Mouse (Mus musculus) T-helper 1 cell (primary cell): ENCODE measurements around the gene Sirt1.

Experiments used
- in situ Hi-C: fragments of 300-600 bp; cut with MboI, MseI; formaldehyde crosslinking; loops from one replicate; pipeline ENCODE4 v1.15.1; 2025; ENCODE audit warnings: high pct_unique_total_duplicates

Gene Sirt1

DNA sequence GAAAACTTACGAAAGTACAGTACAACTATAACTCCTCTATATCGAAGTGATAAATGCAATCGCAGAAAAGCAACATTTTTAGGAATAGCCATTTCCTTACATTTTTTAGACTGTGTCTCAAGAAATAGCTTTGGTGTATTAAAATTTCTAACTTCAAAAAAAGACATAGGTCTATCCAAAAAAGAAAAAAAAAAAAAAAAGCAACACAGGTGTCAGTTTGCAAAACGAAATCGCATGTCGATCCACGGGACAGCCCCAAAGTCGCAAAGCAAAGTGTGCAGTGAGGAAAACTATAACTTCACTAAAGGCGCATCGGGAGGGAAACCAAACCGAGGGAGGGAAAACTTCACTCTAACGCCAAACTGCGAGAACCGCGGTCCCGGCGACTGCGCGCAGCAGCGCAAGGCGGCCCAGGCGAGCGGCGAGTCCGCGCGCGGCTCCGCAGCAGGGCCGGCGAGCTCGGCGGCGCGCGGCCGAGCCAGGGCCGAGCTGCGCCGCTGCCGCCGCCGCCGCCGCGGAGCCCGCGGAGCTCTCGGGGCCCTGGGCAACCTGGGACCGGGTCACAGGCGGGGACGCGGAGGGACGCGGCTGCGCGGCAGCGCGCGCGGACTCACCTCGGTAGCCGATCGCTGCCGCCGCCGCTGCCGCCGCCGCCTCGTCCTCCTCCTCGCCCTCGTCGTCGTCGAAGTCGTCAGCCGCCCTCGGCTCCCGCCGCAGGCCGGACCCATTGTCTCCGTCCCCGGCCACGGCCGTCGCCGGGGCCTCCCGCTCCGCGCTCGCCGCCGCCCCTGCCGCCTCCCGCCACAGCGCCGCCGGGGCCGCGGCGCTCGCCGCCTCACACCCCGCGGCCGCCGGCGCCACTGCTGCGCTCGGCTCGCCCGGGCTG, 43.3 kb downstream of the Sirt1 start:
- in situ Hi-C loops, result no loop called here

DNA sequence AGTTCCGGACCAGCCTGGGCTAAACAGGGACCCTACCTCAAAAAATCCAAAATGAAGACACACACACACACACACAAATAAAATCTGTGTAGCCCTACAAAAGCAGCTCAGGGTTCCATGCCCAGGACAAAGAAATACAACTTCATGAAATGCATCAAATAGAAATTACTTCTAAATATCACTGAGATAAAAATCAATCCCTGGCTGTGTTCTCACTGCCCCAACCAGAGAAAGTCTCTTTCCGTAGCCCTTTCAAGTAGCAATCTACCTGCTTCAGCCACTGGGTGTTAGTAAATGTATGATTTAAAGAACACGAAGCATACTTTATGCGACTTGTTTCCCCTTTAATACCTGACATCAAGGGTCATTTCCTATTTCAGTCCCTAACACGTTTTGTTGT, 44.2 kb downstream of the Sirt1 start:
- in situ Hi-C loops, result no loop called here

DNA sequence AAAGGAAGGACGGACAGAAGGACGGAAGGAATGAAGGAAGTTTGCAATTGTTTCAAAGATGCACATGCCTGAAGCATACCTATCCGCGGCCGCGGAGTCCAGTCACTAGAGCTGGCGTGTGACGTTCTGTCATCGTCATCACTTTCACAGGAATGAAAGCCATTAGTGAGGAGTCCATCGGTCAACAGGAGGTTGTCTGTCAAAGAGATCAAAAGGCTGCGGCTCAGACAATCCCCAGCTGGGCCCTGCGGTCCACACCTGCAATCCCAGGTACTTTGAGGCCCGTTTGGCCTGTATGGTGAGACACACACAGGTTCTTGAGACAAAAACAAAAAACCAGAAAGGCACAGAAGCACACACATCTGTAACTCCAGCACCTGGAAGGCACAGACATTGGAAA, 44.6 kb downstream of the Sirt1 start:
- in situ Hi-C loops, result no loop called here

DNA sequence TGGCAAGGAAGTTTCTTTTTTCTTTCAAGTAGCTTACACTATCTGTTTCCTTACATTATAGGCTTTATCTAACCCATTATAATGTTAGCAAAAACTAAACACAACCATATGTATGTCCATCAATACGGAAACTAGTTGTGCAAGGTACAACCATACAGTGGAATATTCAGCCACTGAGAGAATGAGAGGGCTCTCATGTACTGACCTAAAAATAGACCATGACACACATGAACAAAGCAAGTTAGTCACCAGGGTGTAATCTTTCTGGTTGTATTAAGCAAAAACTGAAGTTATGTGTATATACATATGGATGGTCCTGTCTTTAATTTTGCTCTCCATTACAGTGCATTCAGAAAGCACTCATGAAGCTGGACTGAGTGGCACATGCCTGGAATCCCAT, 54.4 kb downstream of the Sirt1 start:
- in situ Hi-C loops, result no loop called here

DNA sequence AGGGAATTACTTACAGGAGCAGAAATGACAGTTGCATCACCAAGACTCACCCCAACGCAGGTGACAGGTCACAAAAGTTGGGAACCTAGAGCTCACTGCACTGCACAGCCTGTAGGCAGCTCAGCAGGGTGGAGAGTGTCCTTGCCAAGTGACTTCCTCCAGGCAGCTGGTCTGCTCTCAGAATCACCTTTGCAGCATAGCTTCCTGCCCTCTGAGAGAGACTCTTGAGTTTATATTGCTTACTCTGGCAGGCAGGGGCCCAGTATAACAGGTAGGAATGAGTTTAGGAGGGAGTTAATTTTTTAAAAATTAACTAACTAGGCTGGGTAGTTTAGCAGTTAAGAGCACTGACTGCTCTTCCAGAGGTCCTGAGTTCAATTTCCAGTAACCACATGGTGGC, 67.8 kb downstream of the Sirt1 start:
- in situ Hi-C loops, result no loop called here

DNA sequence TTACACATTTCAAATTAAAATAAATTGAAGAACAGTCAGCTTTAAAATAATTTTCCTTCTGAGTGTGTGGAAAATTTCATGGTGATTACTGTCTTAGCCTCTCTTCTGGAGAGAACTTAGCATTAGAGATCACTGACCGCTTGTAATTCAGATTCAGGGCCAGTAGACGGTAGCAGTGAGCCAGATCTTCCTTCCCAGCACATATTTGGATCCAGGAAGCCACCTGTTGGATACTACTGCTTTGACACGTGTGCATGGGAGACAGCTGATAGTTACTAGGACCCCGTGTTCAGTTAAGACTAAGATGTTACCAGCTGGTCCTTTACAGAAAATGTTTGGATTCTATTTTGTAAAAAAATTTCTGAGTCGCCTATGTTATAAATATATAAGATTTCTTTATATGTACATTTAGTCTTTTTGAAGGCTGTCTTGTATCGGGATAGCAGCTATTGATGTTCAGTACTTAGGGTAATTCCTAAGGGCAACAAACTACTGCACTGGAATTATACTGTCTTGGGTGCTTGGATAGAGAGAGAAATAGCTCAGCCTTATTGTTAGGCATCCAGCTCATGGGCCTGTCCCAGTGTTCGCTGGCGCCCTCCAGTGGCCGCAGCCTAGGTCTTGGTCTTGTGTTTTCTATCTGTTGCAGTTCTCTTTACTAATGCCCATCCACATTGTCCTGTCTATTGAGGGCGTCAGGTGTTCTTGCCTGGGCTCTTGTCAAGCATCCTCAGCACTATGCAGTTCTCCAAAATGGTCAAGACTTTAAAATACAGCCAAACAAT, 72.7 kb downstream of the Sirt1 start:
- in situ Hi-C loops, result loop anchor here (10.0 kb wide), 1 partner anchor 304 kb away; no protein-coding TSS in a partner anchor

DNA sequence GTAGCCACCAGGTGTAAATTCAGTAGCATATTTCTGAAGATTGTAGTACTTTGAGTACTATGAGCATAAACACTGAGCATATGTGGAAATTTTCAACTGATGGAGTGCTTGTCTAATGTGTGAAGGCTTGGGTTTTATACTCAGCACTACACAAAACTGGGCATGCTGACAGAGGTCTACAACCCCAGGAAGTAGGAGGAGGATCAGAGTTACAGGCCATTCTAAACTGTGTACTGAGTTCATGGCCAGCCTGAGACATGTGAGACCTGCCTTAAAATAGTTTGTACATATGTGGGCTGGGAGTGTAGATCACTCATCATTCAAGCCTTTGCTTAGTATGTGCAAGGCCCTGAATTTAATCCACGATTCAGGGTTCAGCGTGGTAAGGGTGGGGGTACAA, 79.1 kb downstream of the Sirt1 start:
- in situ Hi-C loops, result loop anchor here (10.0 kb wide), 1 partner anchor 298 kb away; no protein-coding TSS in a partner anchor

DNA sequence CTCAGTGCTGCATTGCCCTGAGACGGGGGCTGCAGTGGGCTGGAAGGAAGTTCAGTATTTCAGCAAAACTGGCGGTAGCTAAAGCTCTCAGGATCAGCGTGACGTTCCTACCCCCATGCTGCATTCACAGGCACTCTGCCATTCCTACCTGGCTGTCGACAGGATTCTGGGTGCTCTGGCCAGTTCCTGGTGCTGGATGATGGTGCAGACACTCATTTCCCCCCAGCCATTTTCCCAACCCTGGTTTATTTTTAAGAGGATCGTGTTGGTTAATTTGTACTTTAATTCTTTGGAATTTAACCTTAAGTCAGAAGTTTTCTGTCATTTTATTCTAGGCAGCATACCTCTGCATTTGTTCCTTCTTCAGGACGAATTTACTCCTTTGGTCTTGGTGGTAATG, 98.7 kb downstream of the Sirt1 start:
- in situ Hi-C loops, result loop anchor here (25.0 kb wide), 1 partner anchor 646 kb away; no protein-coding TSS in a partner anchor

DNA sequence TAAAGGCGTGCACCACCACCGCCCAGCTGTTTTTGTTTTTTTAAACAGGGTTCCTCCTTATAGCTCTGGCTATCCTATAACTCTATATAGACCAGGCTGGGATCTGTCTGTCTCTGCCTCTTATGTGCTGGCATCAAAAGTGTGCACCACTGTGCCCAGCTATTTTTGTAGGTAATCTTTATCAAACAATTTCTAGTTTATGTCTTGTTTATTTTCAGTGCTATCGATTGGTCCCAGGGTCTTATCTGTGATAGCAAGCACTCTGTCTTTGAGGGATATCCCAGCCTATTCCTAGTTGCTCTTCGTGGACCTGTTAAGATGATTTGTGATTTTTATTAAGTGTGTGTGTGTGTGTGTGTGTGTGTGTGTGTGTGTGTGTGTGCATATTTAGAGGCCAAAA, 99.1 kb downstream of the Sirt1 start:
- in situ Hi-C loops, result loop anchor here (25.0 kb wide), 1 partner anchor 645 kb away; no protein-coding TSS in a partner anchor

DNA sequence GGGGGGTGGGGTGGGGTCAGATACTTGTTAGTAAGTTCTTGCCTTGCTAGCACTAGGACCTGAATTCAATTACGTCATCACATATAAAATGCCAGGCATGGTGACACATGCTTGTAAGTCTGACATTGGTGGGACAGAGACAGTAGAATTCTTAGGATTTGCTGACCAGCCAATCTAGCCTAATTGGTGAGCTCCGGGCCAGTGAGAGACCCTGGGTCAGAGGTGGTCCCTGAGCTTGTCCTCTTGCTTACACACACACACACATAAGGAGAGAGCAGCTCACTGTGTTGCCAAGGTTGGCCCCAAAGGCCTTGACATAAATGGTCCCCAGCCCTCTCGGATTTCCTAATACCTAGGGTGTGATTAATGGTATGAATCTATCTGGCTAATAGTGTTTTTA, 101.7 kb downstream of the Sirt1 start:
- in situ Hi-C loops, result loop anchor here (10.0 to 25.0 kb wide), 2 partner anchors 515 to 643 kb away; no protein-coding TSS in a partner anchor

DNA sequence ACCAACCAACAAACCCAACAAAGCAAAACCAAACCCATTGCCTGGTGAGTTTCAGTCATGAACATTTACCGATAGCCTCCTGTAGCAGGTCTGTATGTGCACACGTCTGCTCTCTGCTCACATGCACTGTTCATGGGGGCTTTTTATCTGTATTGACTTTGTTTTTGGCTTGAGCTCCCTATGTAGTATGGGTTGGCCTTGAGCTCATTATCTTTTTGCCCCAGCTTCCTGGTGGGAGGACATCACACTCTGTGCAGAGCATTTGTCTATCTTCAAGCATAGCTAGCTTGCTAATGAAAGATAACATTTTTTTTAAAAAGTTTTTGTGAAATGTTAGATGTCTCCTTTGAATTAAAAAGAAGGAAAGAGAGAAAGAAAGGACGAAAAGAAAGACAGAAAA, 104.5 kb downstream of the Sirt1 start:
- in situ Hi-C loops, result loop anchor here (10.0 to 25.0 kb wide), 2 partner anchors 512 to 640 kb away; no protein-coding TSS in a partner anchor

DNA sequence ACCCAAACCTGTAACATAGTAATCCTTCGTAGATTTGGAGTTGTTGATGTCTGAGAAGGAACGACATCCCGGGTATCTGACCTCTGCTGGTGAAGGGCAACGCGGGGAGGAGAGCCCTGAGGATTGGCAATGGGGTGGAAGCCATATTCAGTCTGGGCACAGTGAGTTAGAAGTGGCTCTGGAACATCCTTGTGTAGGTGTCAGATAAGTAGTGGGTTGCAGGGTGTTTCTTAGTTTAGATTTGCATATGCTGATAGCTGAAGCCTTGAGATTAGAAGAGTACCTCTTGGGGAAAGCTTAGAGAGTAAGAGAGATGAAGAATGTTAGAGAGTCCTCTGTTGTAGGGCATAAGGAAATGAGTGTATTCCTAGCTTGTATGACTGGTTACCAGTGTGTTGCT, 108.6 kb downstream of the Sirt1 start:
- in situ Hi-C loops, result loop anchor here (5.0 to 10.0 kb wide), 2 partner anchors 121 to 508 kb away; no protein-coding TSS in a partner anchor

DNA sequence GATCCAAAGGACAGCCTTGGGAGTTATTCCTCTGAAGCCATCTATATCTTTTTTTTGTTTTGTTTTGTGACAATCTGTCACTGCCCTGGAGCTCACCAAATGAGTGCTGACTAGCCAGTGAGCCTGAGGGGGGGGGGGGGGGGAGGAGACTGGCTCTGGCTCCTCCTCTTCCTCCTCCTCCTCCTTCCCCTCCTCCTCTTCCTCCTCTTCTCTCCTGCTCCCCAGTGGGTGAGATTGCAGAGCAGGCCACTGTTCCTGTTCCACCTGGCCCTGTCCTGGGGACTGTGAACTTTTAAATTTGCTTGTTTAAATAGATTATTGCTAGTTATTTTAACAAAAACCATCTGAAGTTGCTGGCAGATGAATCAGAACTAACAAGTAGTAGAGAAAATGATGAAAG, 109.1 kb downstream of the Sirt1 start:
- in situ Hi-C loops, result loop anchor here (5.0 to 10.0 kb wide), 2 partner anchors 120 to 508 kb away; no protein-coding TSS in a partner anchor
